Mouse (Mus musculus) intestine, postnatal 0 days (tissue): Measurements from ENCODE around the gene Cd3eap. TPM values are rescaled to one million over a fixed set of nuclear protein-coding genes. Genes with fewer than 3 reads are reported as not detected.

Experiments
- ATAC-seq: fragments of 200-750 bp; cut with Nextera tagmentation; 2 replicates; pipeline ENCODE4 v1.8.0; 2017; ENCODE audit warnings: mild to moderate bottlenecking, moderate TSS enrichment, moderate library complexity
- H3K27ac ChIP-seq: fragments of 300-500 bp; sonication (generic); 2 replicates; pipeline ENCODE4 v1.5.1; 2014; ENCODE audit warnings: mild to moderate bottlenecking, low read depth, low read length, moderate library complexity
- H3K27me3 ChIP-seq: fragments of 300-500 bp; sonication (generic); replicated peaks from 2 replicates; pipeline ENCODE4 v1.6.1; 2014; ENCODE audit warnings: low read length, mixed read lengths; ENCODE audit not compliant: control insufficient read depth, insufficient read depth
- H3K36me3 ChIP-seq: fragments of 300-500 bp; sonication (generic); 2 replicates; pipeline ENCODE4 v1.6.1; 2014; ENCODE audit warnings: mild to moderate bottlenecking, moderate library complexity; ENCODE audit not compliant: control insufficient read depth, insufficient read depth
- H3K4me1 ChIP-seq: fragments of 300-500 bp; sonication (generic); replicated peaks from 2 replicates; pipeline ENCODE4 v1.6.1; 2014; ENCODE audit warnings: antibody characterized with exemption, low read length, mixed read lengths; ENCODE audit not compliant: control insufficient read depth, insufficient read depth
- H3K4me2 ChIP-seq: fragments of 300-500 bp; sonication (generic); replicated peaks from 2 replicates; pipeline ENCODE4 v1.6.1; 2014; ENCODE audit warnings: low read depth, mild to moderate bottlenecking, moderate library complexity
- H3K4me3 ChIP-seq: fragments of 300-500 bp; sonication (generic); 2 replicates; pipeline ENCODE4 v1.5.1; 2014; ENCODE audit warnings: low read depth, low read length
- H3K9ac ChIP-seq: fragments of 300-500 bp; sonication (generic); 2 replicates; pipeline ENCODE4 v1.6.1; 2014; ENCODE audit warnings: mild to moderate bottlenecking, low read depth, low read length
- H3K9me3 ChIP-seq: fragments of 300-500 bp; sonication (generic); 2 replicates; pipeline ENCODE4 v1.6.1; 2016; ENCODE audit warnings: mixed run types; ENCODE audit not compliant: control insufficient read depth
- CTCF ChIP-seq: sonication (generic); IDR thresholded peaks from 2 replicates; pipeline ENCODE4 v1.5.1; 2016; ENCODE audit warnings: low read depth, mild to moderate bottlenecking, control low read depth, antibody characterized with exemption, moderate library complexity
- WGBS: fragments of 180-500 bp; shearing (Covaris S2); extraction: QIAGEN DNeasy Blood & Tissue Kit; methylation state at CpG from one replicate; pipeline ENCODE4 v1.1.7; 2014; 5-methylcytosine and 5-hydroxymethylcytosine counted together
- polyA plus RNA-seq: library from polyadenylated mRNA; unstranded; fragments of >200 nt; fragmentation: Nextera tagmentation; extraction: Ambion mirVana; gene quantifications from 2 replicates; pipeline ENCODE4 v1.2.1, GENCODE M21; 2015

The Cd3eap gene
- polyA plus RNA-seq, 1 experiment from 2014 or later: 8.3 TPM

DNA sequence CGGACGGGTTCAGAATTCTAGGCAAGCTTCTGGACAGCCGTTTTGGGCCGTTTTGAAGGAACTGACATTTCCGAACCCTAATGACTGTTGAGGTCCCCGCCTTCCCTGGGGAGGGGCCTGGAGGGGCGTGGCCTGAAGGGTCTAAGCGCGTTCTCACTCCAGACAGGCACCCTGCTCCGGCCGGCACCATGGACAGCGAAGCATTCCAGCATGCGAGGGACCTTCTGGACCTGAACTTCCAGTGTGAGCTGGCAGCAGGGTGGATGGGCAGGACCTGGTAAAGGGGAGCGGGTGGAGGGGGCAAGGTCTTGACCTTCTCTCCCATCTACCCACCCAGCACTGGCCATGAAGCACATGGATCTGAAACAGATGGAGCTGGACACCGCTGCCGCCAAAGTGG is 9.1 kb upstream of the Cd3eap start:
- TF ChIP-seq CTCF: no peak
- no peak overlapping the region for H3K4me2 ChIP-seq
- no peak overlapping the region for H3K4me3 ChIP-seq
- H3K27ac ChIP-seq: no peak overlapping the region
- H3K36me3 ChIP-seq: no peaks in the 10 kb centered on the region
- H3K27me3 ChIP-seq: no peaks in the 10 kb centered on the region
- 20% methylated on average over 16 of the region's 16 CpGs for WGBS
- ATAC-seq: no peak
- H3K9ac ChIP-seq: no peak overlapping the region
- H3K9me3 ChIP-seq: no peaks in the 10 kb centered on the region
- 0 out of 2 replicates have a peak, but pooled peaks cover 4% of the 10 kb centered on the region for H3K4me1 ChIP-seq

DNA sequence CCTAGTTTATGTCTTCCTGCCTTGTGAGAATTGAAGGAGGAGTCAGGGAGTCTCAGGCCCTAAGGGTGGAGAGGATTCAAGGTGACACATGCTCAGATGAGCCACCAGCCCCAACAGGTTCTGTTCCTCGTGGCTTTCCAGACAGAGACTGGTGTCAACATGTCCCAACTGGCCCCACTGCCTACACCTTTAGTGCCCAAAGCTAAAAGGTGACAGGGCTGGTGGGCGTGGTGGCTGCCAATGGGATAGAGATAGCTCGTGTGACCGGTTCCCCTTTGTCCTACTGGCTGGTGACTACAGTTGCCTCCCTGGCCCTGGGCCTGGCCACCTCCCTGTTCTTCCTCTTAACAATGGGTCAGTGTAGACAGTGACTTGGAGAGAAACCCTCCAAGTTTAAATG is 6.1 kb upstream of the Cd3eap start:
- TF ChIP-seq CTCF: no peak
- no peak for ATAC-seq
- H3K4me1 ChIP-seq: 0 out of 2 replicates have a peak, but pooled peaks cover 9% of the 10 kb centered on the region
- H3K9ac ChIP-seq: no peak overlapping the region
- H3K36me3 ChIP-seq: no peaks in the 10 kb centered on the region
- H3K27ac ChIP-seq: no peak overlapping the region
- no peak overlapping the region for H3K4me3 ChIP-seq
- H3K4me2 ChIP-seq: no peak overlapping the region
- no peaks in the 10 kb centered on the region for H3K9me3 ChIP-seq
- no peaks in the 10 kb centered on the region for H3K27me3 ChIP-seq
- 46% methylated on average over 4 of the region's 4 CpGs for WGBS

DNA sequence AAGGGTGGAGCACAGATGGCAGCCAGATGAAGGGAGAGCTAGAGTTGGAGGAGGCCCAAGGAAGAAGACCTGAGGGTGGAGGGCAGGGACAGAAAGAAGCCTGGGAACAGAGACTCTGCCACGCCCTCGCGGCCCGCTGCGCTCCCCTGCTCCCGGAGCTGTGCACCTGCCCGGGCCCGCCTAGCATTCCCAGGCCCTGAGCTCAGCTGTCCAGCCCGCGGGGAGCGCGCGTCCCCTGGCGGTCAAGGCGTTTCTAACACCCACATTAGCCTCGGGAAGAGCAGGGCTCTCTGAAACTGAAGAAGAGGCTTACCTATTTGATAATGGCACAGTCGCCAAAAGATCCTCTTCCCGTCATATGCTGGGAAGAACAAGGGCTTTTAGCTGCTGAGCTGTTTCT is 4.6 kb upstream of the Cd3eap start:
- Histone ChIP-seq H3K4me3 (no peak overlapping the region), H3K27ac (no peak overlapping the region), H3K4me2 (peak overlapping the region; percentile 35), H3K36me3 (no peaks in the 10 kb centered on the region), H3K9ac (no peak overlapping the region), H3K9me3 (no peaks in the 10 kb centered on the region), H3K4me1 (0 out of 2 replicates have a peak, but pooled peaks cover 9% of the 10 kb centered on the region), H3K27me3 (no peaks in the 10 kb centered on the region)
- peak; percentile 29; the same call in 1 of the 2 replicates for ATAC-seq
- WGBS: 4% methylated on average over 18 of the region's 18 CpGs
- peak; percentile 98 for TF ChIP-seq CTCF

DNA sequence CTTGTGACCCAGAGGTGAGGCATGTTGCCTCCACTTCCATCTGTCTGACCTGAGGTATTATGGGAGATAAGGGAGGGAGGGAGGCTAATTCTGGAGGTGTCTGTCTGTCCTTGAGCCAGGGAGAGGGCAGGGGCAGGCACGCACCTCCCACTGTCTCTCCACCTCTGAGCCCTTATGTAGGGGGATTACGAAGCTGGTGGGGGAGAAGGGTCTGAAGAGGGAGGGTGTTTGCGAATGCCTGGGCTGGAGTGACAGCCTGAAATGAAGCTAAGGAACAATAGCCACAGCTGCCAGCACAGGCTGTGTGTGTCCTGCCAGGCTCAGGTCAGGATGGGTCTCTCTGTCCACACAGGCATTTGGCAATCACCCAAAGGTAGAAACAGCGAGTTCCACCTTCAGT is 3.0 kb upstream of the Cd3eap start:
- no peak for TF ChIP-seq CTCF
- H3K36me3 ChIP-seq: peaks cover 5% of the 10 kb centered on the region; the same call in 1 of the 2 replicates
- no peaks in the 10 kb centered on the region for H3K9me3 ChIP-seq
- peak overlapping the region; percentile 96 for H3K4me2 ChIP-seq
- WGBS: 36% methylated on average over 4 of the region's 4 CpGs
- H3K4me1 ChIP-seq: 0 out of 2 replicates have a peak, but pooled peaks cover 9% of the 10 kb centered on the region
- no peaks in the 10 kb centered on the region for H3K27me3 ChIP-seq
- H3K27ac ChIP-seq: no peak overlapping the region
- no peak for ATAC-seq
- no peak overlapping the region for H3K4me3 ChIP-seq
- no peak overlapping the region for H3K9ac ChIP-seq

DNA sequence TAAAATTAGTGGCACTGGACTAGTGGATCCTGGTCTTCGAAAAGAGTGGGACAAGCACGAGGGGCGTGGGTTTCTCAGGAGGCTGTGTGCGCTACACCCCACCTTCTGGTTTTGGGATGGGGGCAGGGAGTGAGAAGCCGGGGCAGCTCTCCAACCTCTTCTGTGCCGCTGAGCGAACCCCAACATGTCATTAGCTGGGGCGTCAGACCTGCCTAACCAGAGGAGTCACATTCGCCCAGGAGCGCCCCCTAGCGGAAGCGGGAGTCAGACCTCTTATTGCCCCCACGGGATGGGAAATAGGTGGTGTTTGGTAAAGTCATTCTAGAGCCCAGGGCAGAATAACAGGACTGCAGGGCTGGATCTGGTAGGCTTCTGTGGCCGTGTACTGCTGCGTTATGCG is 2.4 kb upstream of the Cd3eap start:
- Histone ChIP-seq H3K9ac (peak overlapping the region; percentile 40; the same call in 1 of the 2 replicates), H3K9me3 (no peaks in the 10 kb centered on the region), H3K27ac (no peak overlapping the region), H3K4me3 (peak overlapping the region; percentile 73), H3K36me3 (peaks cover 8% of the 10 kb centered on the region; the same call in 1 of the 2 replicates), H3K4me2 (peak overlapping the region; percentile 96), H3K27me3 (no peaks in the 10 kb centered on the region), H3K4me1 (0 out of 2 replicates have a peak, but pooled peaks cover 9% of the 10 kb centered on the region)
- 8% methylated on average over 16 of the region's 16 CpGs for WGBS
- ATAC-seq: peak; percentile 11; the same call in 1 of the 2 replicates
- TF ChIP-seq CTCF: peak; percentile 89

DNA sequence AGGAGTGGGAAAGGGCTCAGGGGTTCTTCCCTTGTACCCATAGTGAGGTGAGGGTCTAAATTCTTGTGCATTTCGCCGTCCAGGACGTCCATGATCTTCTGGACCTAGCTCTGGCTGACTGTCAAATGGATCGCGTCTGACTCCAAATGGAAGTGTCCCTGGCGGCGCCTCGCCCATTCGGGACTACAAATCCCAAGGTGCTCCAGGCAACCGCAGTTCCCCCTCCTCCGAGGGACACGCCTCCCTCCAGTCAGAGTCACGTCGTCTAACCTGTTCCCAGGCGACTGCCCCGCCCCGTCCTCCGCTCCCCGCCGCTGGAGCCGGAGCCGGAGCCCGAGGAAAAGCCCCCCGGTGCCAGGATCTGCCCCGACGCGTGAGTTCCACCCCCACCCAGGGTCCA is 1.7 kb upstream of the Cd3eap start:
- Histone ChIP-seq H3K4me1 (0 out of 2 replicates have a peak, but pooled peaks cover 9% of the 10 kb centered on the region), H3K9me3 (no peaks in the 10 kb centered on the region), H3K9ac (peak overlapping the region; percentile 40), H3K27ac (no peak overlapping the region), H3K27me3 (no peaks in the 10 kb centered on the region), H3K36me3 (peaks cover 13% of the 10 kb centered on the region; the same call in 1 of the 2 replicates), H3K4me3 (peak overlapping the region; percentile 73), H3K4me2 (peak overlapping the region; percentile 96)
- WGBS: under 1% methylated on average over 27 of the region's 27 CpGs
- peak; percentile 72 for ATAC-seq
- no peak for TF ChIP-seq CTCF
